Mouse (Mus musculus) G1E (cell line): Measurements from ENCODE around the gene Tpi1. TPM values are rescaled to one million over a fixed set of nuclear protein-coding genes. Genes with fewer than 3 reads are reported as not detected.
"Not testable (repeated sequence)": the region's sequence is repeated elsewhere in the genome, so short reads cannot be mapped to it uniquely, and the experiment has no call there.

Experiments
- ATAC-seq: 2 replicates; pipeline ENCODE4 v1.8.0; 2016; ENCODE audit warnings: mild to moderate bottlenecking; ENCODE audit not compliant: insufficient number of reproducible peaks, poor library complexity, low FRiP score, severe bottlenecking; ENCODE audit errors: extremely low read depth
- DNase-seq: peaks from one replicate; pipeline ENCODE4 v3.0.0; 2012; ENCODE audit warnings: low spot score
- H3K27me3 ChIP-seq: 2 replicates; pipeline ENCODE4 v1.6.1; 2012; ENCODE audit warnings: mild to moderate bottlenecking, low read length, inconsistent platforms; ENCODE audit not compliant: insufficient read depth
- H3K36me3 ChIP-seq: replicated peaks from 2 replicates; pipeline ENCODE3; 2012; ENCODE audit warnings: mild to moderate bottlenecking, inconsistent platforms
- H3K4me1 ChIP-seq: 2 replicates; pipeline ENCODE4 v1.6.1; 2012; ENCODE audit warnings: low read depth, low read length, inconsistent platforms, mixed read lengths; ENCODE audit not compliant: insufficient read depth
- H3K4me3 ChIP-seq: 2 replicates; pipeline ENCODE4 v1.5.1; 2012; ENCODE audit warnings: low read depth, mild to moderate bottlenecking, inconsistent platforms, low read length, moderate library complexity, mixed read lengths
- H3K9me3 ChIP-seq: replicated peaks from 2 replicates; pipeline ENCODE4 v1.6.1; 2012; ENCODE audit warnings: inconsistent platforms
- CTCF ChIP-seq: IDR thresholded peaks from 2 replicates; pipeline ENCODE4 v1.5.1; 2012; ENCODE audit warnings: low read depth, low read length, inconsistent platforms, mixed read lengths
- GATA1 ChIP-seq: IDR thresholded peaks from 2 replicates; pipeline ENCODE4 v1.6.1; 2012; ENCODE audit warnings: borderline replicate concordance, low read length, inconsistent platforms, mixed read lengths
- GATA2 ChIP-seq: IDR thresholded peaks from 2 replicates; pipeline ENCODE4 v1.6.1; 2012; ENCODE audit warnings: low read depth, low read length, inconsistent platforms, borderline replicate concordance
- POLR2AphosphoS5 ChIP-seq: IDR thresholded peaks from 2 replicates; pipeline ENCODE4 v1.6.1; 2012; ENCODE audit warnings: low read depth, low read length, inconsistent platforms; ENCODE audit not compliant: insufficient replicate concordance
- TAL1 ChIP-seq: conservative IDR thresholded peaks from 2 replicates; pipeline ENCODE4 v1.6.1; 2012; ENCODE audit warnings: low read depth, low read length, inconsistent platforms, mixed read lengths
- polyA plus RNA-seq: library from polyadenylated mRNA; stranded (reverse); fragments of >175 nt; gene quantifications from 2 replicates; pipeline ENCODE4 v1.2.3, GENCODE M21; 2012
- total RNA-seq, 2 experiments: library from RNA; stranded (forward) in 1 of 2; stranded (reverse) in 1 of 2; fragments of 200-1000 nt in 1 of 2; fragments of >200 nt in 1 of 2; fragmentation: Nextera tagmentation in 1 of 2; gene quantifications; 2 replicates each; pipeline ENCODE4 v1.2.3; 2014 to 2017

Gene Tpi1
- total and polyA plus RNA-seq, 3 experiments: 601 to 903 (median 701) TPM

DNA sequence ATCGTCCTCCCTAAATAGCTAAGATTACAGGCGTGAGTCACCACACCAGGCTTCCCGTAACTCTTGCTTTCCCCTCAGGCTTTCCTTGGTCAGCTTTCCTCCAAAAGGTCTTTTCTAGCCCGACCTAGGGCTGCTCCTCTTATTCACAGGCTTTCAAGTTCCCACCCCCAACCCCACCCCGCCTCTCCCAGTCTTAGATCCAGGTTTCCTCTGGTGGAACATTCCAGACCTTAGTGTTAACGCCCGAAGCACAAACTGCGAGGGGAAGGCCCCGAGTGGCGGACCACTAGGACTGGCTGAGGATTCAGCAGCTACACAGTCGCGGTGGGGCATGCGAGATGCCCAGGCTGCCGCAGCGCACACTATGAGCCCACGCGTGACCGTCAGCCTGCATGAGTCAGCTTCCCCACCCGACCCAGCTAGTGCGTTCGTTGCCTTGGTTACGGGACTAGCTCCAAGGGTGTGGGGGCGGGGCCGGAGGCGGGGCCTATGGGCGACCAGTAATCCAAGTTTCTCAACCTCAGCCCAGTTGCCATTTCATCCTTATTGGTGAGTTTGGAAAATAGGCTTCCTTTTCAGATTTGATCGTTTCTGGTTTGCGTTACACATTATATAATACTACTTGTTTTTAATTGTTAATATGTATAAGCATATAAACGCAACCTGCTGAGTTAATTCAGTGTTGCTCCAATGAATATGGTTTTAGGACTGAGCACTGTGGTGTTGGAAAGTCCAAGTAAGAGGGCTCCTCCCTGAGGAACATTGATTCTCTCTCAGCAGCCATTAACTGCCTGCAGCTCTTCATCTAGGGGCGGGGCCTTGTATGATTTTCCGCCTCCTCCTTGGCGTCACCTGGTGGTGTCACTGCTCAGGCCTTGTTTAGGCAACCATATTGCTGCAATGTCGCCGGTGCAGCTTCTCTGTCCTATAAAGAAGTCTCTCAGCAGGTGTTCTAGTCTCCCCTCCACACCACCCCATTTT is 8.5 kb downstream of the Tpi1 start:
- no peaks in the 10 kb centered on the region for H3K27me3 ChIP-seq
- H3K36me3 ChIP-seq: peaks cover 27% of the 10 kb centered on the region
- H3K9me3 ChIP-seq: no peaks in the 10 kb centered on the region
- H3K4me3 ChIP-seq: peak overlapping the region; percentile 77
- TF ChIP-seq GATA1: no peak
- no peak for TF ChIP-seq CTCF
- TF ChIP-seq POLR2AphosphoS5: 0 out of 2 replicates have a peak, but pooled peaks have one; percentile 21
- ATAC-seq (peak; percentile 69), DNase-seq (peak; percentile 82)
- peaks cover 65% of the 10 kb centered on the region for H3K4me1 ChIP-seq

- Histone ChIP-seq H3K4me1 (peaks cover 52% of the 10 kb centered on the region), H3K4me3 (no peak overlapping the region), H3K27me3 (no peaks in the 10 kb centered on the region), H3K9me3 (no peaks in the 10 kb centered on the region), H3K36me3 (peaks cover 14% of the 10 kb centered on the region)
- TF ChIP-seq CTCF (no peak), GATA2 (no peak), GATA1 (no peak), POLR2AphosphoS5 (no peak), TAL1 (no peak)
- DNase-seq: no peak
- ATAC-seq: no peak
Observed at GRCm38 (mm10) chr6:124804341-124804740, 9.8 kb downstream of the Tpi1 start.

DNA sequence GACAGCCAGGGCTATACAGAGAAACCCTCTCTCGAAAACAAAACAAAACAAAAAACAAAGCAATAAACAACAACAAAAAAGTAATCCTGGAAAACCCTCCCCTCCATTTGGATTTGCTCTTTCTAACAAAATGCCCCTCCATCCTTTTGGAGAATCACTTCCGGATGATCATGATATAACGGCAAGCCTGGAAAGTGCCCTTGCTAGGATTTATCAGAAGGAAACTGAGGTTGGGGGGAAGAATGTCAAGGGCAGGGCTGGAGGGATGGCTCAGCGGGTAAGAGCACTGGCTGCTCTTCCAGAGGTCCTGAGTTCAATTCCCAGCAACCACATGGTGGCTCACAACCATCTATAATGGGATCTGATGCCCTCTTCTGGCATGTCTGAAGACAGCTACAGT is 10.4 kb downstream of the Tpi1 start:
- H3K9me3 ChIP-seq, DNase-seq, ATAC-seq, H3K4me3 ChIP-seq, H3K27me3 ChIP-seq: not testable (repeated sequence)
- peaks cover 10% of the 10 kb centered on the region for H3K36me3 ChIP-seq
- H3K4me1 ChIP-seq: peaks cover 46% of the 10 kb centered on the region

GRCm38 (mm10) chr6:124803061-124803460 is 11.0 kb downstream of the Tpi1 start:
- H3K4me1 ChIP-seq: peaks cover 39% of the 10 kb centered on the region
- ATAC-seq: no peak
- TF ChIP-seq POLR2AphosphoS5 (no peak), CTCF (no peak), TAL1 (no peak), GATA1 (no peak), GATA2 (no peak)

DNA sequence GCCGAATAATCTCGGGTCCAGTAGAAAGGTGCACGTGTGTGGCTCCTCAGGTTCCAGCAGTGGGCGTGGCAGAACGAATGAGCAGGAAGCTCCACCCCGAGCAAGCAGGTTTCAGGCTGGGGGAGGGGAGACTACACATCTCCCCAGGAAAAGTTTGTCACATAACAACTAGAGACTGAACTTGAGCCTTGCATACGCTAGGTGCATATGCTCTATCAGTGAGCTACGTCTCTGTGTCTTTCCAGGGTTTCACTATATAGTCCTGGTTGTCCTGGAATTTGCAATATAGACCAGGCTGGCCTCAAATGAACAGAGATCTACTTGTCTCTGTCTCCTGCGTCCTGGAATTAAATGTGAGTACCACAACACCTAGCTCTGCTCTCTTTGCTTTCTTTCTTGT is 11.7 kb downstream of the Tpi1 start:
- H3K4me3 ChIP-seq: peak overlapping the region; percentile 58; the same call in 1 of the 2 replicates
- not testable (repeated sequence) for H3K9me3 ChIP-seq, DNase-seq, H3K36me3 ChIP-seq, H3K27me3 ChIP-seq
- peaks cover 33% of the 10 kb centered on the region for H3K4me1 ChIP-seq
- peak; percentile 32; the same call in 1 of the 2 replicates for ATAC-seq

More at GRCm38 (mm10) chr6:124803061-124803460, 11.0 kb downstream of the Tpi1 start:
- Histone ChIP-seq H3K36me3 (peaks cover 8% of the 10 kb centered on the region), H3K4me3 (no peak overlapping the region), H3K27me3 (no peaks in the 10 kb centered on the region), H3K9me3 (no peaks in the 10 kb centered on the region)
- no peak for DNase-seq

DNA sequence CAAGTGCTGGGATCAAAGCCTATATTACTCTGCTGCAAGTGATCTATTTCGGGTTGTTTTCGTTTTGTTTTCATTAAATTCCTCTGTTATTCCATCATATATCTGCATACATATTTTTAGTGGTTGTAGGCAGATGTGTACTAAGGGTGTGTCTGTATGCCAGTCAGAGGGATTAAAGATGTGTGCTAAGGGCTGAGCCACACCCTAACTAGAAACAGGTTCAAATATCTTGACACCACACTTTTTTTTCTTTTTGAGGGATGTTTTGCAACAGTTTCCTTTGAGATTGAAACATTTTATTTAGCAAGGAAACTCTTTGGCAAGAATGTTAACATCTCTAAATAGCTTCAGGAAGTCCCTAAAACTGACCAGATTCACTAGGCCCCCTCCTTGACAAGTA is 17.9 kb downstream of the Tpi1 start:
- peaks cover 7% of the 10 kb centered on the region for H3K4me1 ChIP-seq
- H3K27me3 ChIP-seq: no peaks in the 10 kb centered on the region
- H3K36me3 ChIP-seq: peaks cover 23% of the 10 kb centered on the region
- TF ChIP-seq POLR2AphosphoS5 (no peak), TAL1 (no peak), GATA2 (no peak), GATA1 (no peak), CTCF (no peak)
- H3K9me3 ChIP-seq: no peaks in the 10 kb centered on the region
- DNase-seq (no peak), ATAC-seq (no peak)
- no peak overlapping the region for H3K4me3 ChIP-seq

- Histone ChIP-seq H3K4me3 (no peak overlapping the region), H3K36me3 (peaks cover 23% of the 10 kb centered on the region), H3K27me3 (no peaks in the 10 kb centered on the region), H3K9me3 (no peaks in the 10 kb centered on the region), H3K4me1 (peaks cover 7% of the 10 kb centered on the region)
- DNase-seq (no peak), ATAC-seq (no peak)
- 0 out of 2 replicates have a peak, but pooled peaks have one; percentile 63 for TF ChIP-seq POLR2AphosphoS5
- TF ChIP-seq TAL1: no peak
- no peak for TF ChIP-seq GATA2
- no peak for TF ChIP-seq GATA1
Observed at GRCm38 (mm10) chr6:124795781-124796180, 18.3 kb downstream of the Tpi1 start.
